Mouse (Mus musculus): ENCODE results near the gene Neurod2. TPM values are rescaled to one million over a fixed set of nuclear protein-coding genes. Genes with fewer than 3 reads are reported as not detected.
A peak's percentile ranks its signal among the peaks of the same experiment; 100 is the strongest.

Neurod2 gene
- polyA plus RNA-seq, 1 experiment from 2014 or later, result 1.3 TPM

GRCm38 (mm10) chr11:98352272-98352990, 23.0 kb upstream of the Neurod2 start:
- Histone ChIP-seq H3K9ac (replicated peaks) (no peak overlapping the region), H3K4me1 (peaks cover 23% of the 10 kb centered on the region), H3K4me3 (no peak overlapping the region), H3K9me3 (no peaks in the 10 kb centered on the region), H3K27ac (replicated peaks) (no peak overlapping the region), H3K4me2 (replicated peaks) (no peak overlapping the region), H3K27me3 (peaks cover 95% of the 10 kb centered on the region), H3K36me3 (no peaks in the 10 kb centered on the region)
- no peak for ATAC-seq (ENCODE audit: low FRiP score, low read depth)
- 77% methylated on average over 18 of the region's 18 CpGs for WGBS

GRCm38 (mm10) chr11:98349308-98349707, 19.9 kb upstream of the Neurod2 start:
- Histone ChIP-seq H3K4me1 (peaks cover 20% of the 10 kb centered on the region), H3K27ac (replicated peaks) (no peak overlapping the region), H3K27me3 (peaks cover 97% of the 10 kb centered on the region), H3K4me3 (peak overlapping the region; percentile 51), H3K9me3 (no peaks in the 10 kb centered on the region), H3K4me2 (replicated peaks) (peak overlapping the region; percentile 95), H3K9ac (replicated peaks) (no peak overlapping the region), H3K36me3 (no peaks in the 10 kb centered on the region)
- 2% methylated on average over 9 of the region's 9 CpGs for WGBS
- no peak for ATAC-seq (ENCODE audit: low FRiP score, low read depth)

- no peaks in the 10 kb centered on the region for H3K9me3 ChIP-seq
- no peak within 1 kb of the TSS for H3K27ac ChIP-seq (replicated peaks)
- H3K4me3 ChIP-seq, result peak within 1 kb of the TSS; percentile 51
- peaks cover 97% of the 10 kb centered on the region for H3K27me3 ChIP-seq
- H3K36me3 ChIP-seq, result no peaks in the 10 kb centered on the region
- under 1% methylated on average over 55 of the region's 55 CpGs for WGBS
- peak; percentile 54; the same call in 1 of the 2 replicates for ATAC-seq (ENCODE audit: low FRiP score, low read depth)
- H3K9ac ChIP-seq (replicated peaks), result peak within 1 kb of the TSS; percentile 62
- peaks cover 20% of the 10 kb centered on the region for H3K4me1 ChIP-seq
- peak within 1 kb of the TSS; percentile 95 for H3K4me2 ChIP-seq (replicated peaks)
Measured at GRCm38 (mm10) chr11:98348083-98348961, 18.9 kb upstream of the Neurod2 start, which contains the start of gene Ppp1r1b. TSS of gene Ppp1r1b (plus strand) at chr11:98348404.

- no peaks in the 10 kb centered on the region for H3K9me3 ChIP-seq
- H3K4me1 ChIP-seq, result peaks cover 20% of the 10 kb centered on the region
- no peaks in the 10 kb centered on the region for H3K36me3 ChIP-seq
- no peak for ATAC-seq (ENCODE audit: low FRiP score, low read depth)
- no peak overlapping the region for H3K27ac ChIP-seq (replicated peaks)
- no peak overlapping the region for H3K4me3 ChIP-seq
- H3K4me2 ChIP-seq (replicated peaks), result peak overlapping the region; percentile 95
- H3K27me3 ChIP-seq, result peaks cover 95% of the 10 kb centered on the region
- 4% methylated on average over 9 of the region's 12 CpGs for WGBS
- no peak overlapping the region; the same call in 1 of the 2 replicates for H3K9ac ChIP-seq (replicated peaks)
Measured at GRCm38 (mm10) chr11:98347385-98348082, 18.1 kb upstream of the Neurod2 start.

GRCm38 (mm10) chr11:98346168-98346567, 16.7 kb upstream of the Neurod2 start:
- Histone ChIP-seq H3K4me2 (replicated peaks) (no peak overlapping the region), H3K9ac (replicated peaks) (no peak overlapping the region), H3K4me1 (peaks cover 27% of the 10 kb centered on the region), H3K36me3 (no peaks in the 10 kb centered on the region), H3K27ac (replicated peaks) (no peak overlapping the region), H3K9me3 (no peaks in the 10 kb centered on the region), H3K27me3 (peaks cover 94% of the 10 kb centered on the region), H3K4me3 (no peak overlapping the region)
- WGBS, result 9% methylated on average over 9 of the region's 9 CpGs
- ATAC-seq (ENCODE audit: low FRiP score, low read depth), result no peak

- no peaks in the 10 kb centered on the region for H3K36me3 ChIP-seq
- ATAC-seq (ENCODE audit: low FRiP score, low read depth), result no peak
- H3K4me1 ChIP-seq, result peaks cover 31% of the 10 kb centered on the region
- H3K27ac ChIP-seq (replicated peaks), result no peak overlapping the region
- no peaks in the 10 kb centered on the region for H3K9me3 ChIP-seq
- WGBS, result 0% methylated on average over 14 of the region's 14 CpGs
- H3K9ac ChIP-seq (replicated peaks), result no peak overlapping the region
- peak overlapping the region; percentile 20; the same call in 1 of the 2 replicates for H3K4me3 ChIP-seq
- peaks cover 93% of the 10 kb centered on the region for H3K27me3 ChIP-seq
- peak overlapping the region; percentile 45 for H3K4me2 ChIP-seq (replicated peaks)
Measured at GRCm38 (mm10) chr11:98345253-98345652, 15.8 kb upstream of the Neurod2 start.

- Histone ChIP-seq H3K36me3 (no peaks in the 10 kb centered on the region), H3K9me3 (no peaks in the 10 kb centered on the region), H3K4me2 (replicated peaks) (peak overlapping the region; percentile 47), H3K4me3 (peak overlapping the region; percentile 15; the same call in 1 of the 2 replicates), H3K9ac (replicated peaks) (no peak overlapping the region), H3K27ac (replicated peaks) (no peak overlapping the region), H3K4me1 (peaks cover 36% of the 10 kb centered on the region), H3K27me3 (peaks cover 93% of the 10 kb centered on the region)
- ATAC-seq (ENCODE audit: low FRiP score, low read depth), result peak; percentile 62; the same call in 1 of the 2 replicates
- 1% methylated on average over 27 of the region's 29 CpGs for WGBS
Measured at GRCm38 (mm10) chr11:98342000-98342945, 12.8 kb upstream of the Neurod2 start.

GRCm38 (mm10) chr11:98341174-98341573, 11.7 kb upstream of the Neurod2 start:
- H3K4me3 ChIP-seq, result no peak overlapping the region
- no peak for ATAC-seq (ENCODE audit: low FRiP score, low read depth)
- 62% methylated on average over 4 of the region's 4 CpGs for WGBS

GRCm38 (mm10) chr11:98340597-98340996, 11.1 kb upstream of the Neurod2 start:
- Histone ChIP-seq H3K4me2 (replicated peaks) (no peak overlapping the region), H3K9ac (replicated peaks) (no peak overlapping the region), H3K27me3 (peaks cover 93% of the 10 kb centered on the region), H3K27ac (replicated peaks) (no peak overlapping the region), H3K9me3 (no peaks in the 10 kb centered on the region), H3K4me1 (peaks cover 32% of the 10 kb centered on the region), H3K36me3 (no peaks in the 10 kb centered on the region), H3K4me3 (no peak overlapping the region)
- ATAC-seq (ENCODE audit: low FRiP score, low read depth), result no peak
- WGBS, result 9% methylated on average over 4 of the region's 4 CpGs

More at GRCm38 (mm10) chr11:98341174-98341573, 11.7 kb upstream of the Neurod2 start:
- Histone ChIP-seq H3K9ac (replicated peaks) (no peak overlapping the region), H3K4me2 (replicated peaks) (no peak overlapping the region), H3K36me3 (no peaks in the 10 kb centered on the region), H3K27ac (replicated peaks) (no peak overlapping the region), H3K9me3 (no peaks in the 10 kb centered on the region), H3K27me3 (peaks cover 93% of the 10 kb centered on the region), H3K4me1 (peaks cover 35% of the 10 kb centered on the region)

GRCm38 (mm10) chr11:98339679-98340287, 10.3 kb upstream of the Neurod2 start:
- Histone ChIP-seq H3K9me3 (no peaks in the 10 kb centered on the region), H3K4me3 (peak overlapping the region; percentile 49; the same call in 1 of the 2 replicates), H3K27ac (replicated peaks) (no peak overlapping the region), H3K9ac (replicated peaks) (no peak overlapping the region), H3K36me3 (no peaks in the 10 kb centered on the region), H3K4me1 (peaks cover 32% of the 10 kb centered on the region), H3K27me3 (peaks cover 95% of the 10 kb centered on the region), H3K4me2 (replicated peaks) (peak overlapping the region; percentile 79)
- WGBS, result 7% methylated on average over 11 of the region's 11 CpGs
- no peak for ATAC-seq (ENCODE audit: low FRiP score, low read depth)

All from midbrain, embryonic 12.5 days (tissue).